Mouse (Mus musculus) right cerebral cortex, postnatal 4 days (tissue): ENCODE data around the gene Sash1.

Experiments
- DNase-seq: peaks from one replicate; pipeline ENCODE4 v3.0.0-alpha.2; 2022

The Sash1 gene

GRCm38 (mm10) chr10:8787221-8787620 lies 98.6 kb downstream of the Sash1 start:
- no peak for DNase-seq

- DNase-seq: no peak
These were observed 100.3 kb downstream of the Sash1 start for GRCm38 (mm10) chr10:8785451-8786145.

- no peak for DNase-seq
These were observed 103.9 kb downstream of the Sash1 start for GRCm38 (mm10) chr10:8781876-8782372.

GRCm38 (mm10) chr10:8779842-8780241 lies 106.0 kb downstream of the Sash1 start:
- DNase-seq: no peak

GRCm38 (mm10) chr10:8778845-8779244 lies 107.0 kb downstream of the Sash1 start:
- no peak for DNase-seq

- no peak for DNase-seq
These were observed 108.2 kb downstream of the Sash1 start for GRCm38 (mm10) chr10:8777552-8778253.

- DNase-seq: no peak
These were observed 109.1 kb downstream of the Sash1 start for GRCm38 (mm10) chr10:8776791-8777190.

GRCm38 (mm10) chr10:8775794-8776193 lies 110.1 kb downstream of the Sash1 start:
- no peak for DNase-seq

GRCm38 (mm10) chr10:8772464-8773209 lies 113.2 kb downstream of the Sash1 start:
- no peak for DNase-seq

- no peak for DNase-seq
These were observed 114.8 kb downstream of the Sash1 start for GRCm38 (mm10) chr10:8770931-8771653.

GRCm38 (mm10) chr10:8768654-8769053 lies 117.2 kb downstream of the Sash1 start:
- DNase-seq: no peak

- no peak for DNase-seq
These were observed 118.5 kb downstream of the Sash1 start for GRCm38 (mm10) chr10:8767381-8767780.

- DNase-seq: no peak
These were observed 119.8 kb downstream of the Sash1 start for GRCm38 (mm10) chr10:8765922-8766522.

GRCm38 (mm10) chr10:8762771-8763170 lies 123.1 kb downstream of the Sash1 start:
- DNase-seq: no peak

- no peak for DNase-seq
These were observed 123.6 kb downstream of the Sash1 start for GRCm38 (mm10) chr10:8762209-8762701.

- no peak for DNase-seq
These were observed 124.2 kb downstream of the Sash1 start for GRCm38 (mm10) chr10:8761656-8762055.

- DNase-seq: no peak
These were observed 125.3 kb downstream of the Sash1 start for GRCm38 (mm10) chr10:8760598-8760997.

GRCm38 (mm10) chr10:8759228-8759627 lies 126.6 kb downstream of the Sash1 start:
- DNase-seq: no peak

GRCm38 (mm10) chr10:8757429-8757931 lies 128.4 kb downstream of the Sash1 start:
- peak; percentile 29 for DNase-seq

GRCm38 (mm10) chr10:8756604-8757354 lies 129.1 kb downstream of the Sash1 start:
- no peak for DNase-seq

- DNase-seq: no peak
These were observed 132.5 kb downstream of the Sash1 start for GRCm38 (mm10) chr10:8753377-8753776.
